Mouse (Mus musculus): ENCODE results near the gene Olfr1258. TPM values are rescaled to one million over a fixed set of nuclear protein-coding genes. Genes with fewer than 3 reads are reported as not detected.
"Not testable (repeated sequence)": the region's sequence is repeated elsewhere in the genome, so short reads cannot be mapped to it uniquely, and the experiment has no call there.

Gene Olfr1258
- not detected in 2 replicates for polyA plus RNA-seq (2016; fragmentation: Nextera tagmentation; extraction: Ambion mirVana)

DNA sequence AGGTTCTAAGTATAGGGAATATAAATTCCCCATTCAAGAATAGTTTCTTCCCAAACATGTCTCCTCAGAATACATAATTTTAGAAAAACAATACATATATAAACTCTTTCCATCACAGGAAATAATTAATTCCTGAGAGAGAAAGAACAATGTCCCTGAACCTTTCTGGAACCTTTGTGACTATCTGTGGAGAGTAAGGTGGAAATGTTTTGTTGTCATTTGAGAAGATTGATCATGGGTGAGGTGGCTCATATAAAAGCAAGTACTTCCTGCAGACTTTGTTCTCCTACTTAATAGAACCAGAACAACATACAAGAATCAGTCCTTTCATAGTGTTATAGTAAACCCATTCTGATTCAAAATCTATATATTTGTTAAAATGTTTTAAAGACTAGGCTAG is at the start of gene Olfr1258:
Olfr1258 (plus strand) TSS at position 301 of the 400 bp plus-strand sequence.
- H3K4me3 ChIP-seq, result no peak within 1 kb of the TSS
- no peaks in the 10 kb centered on the region for H3K4me1 ChIP-seq (replicated peaks)
- no peak for DNase-seq (ENCODE audit: low spot score)
- H3K36me3 ChIP-seq, result no peaks in the 10 kb centered on the region
- H3K9me3 ChIP-seq, result no peaks in the 10 kb centered on the region
- H3K27me3 ChIP-seq (ENCODE audit: insufficient read depth, poor library complexity, severe bottlenecking), result no peaks in the 10 kb centered on the region
- no peak within 1 kb of the TSS for H3K27ac ChIP-seq

DNA sequence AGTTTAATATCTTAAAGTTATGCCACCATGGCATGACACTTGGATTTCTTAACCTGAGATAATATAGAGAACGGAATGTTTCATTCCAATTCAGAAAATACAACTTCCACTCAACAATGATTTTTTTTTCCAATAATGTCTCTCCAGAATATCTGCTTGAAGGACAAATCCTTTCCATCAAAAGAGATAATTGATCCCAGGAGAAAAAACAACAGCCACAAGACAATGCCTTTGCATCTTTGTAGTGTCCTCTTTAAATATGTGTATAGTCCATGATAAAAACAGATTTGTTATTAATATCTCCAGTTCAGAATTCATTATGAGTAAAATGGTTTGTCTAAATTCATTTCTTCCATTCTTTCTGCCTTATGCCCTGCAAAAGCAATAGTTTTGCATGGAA is 49.0 kb upstream of the Olfr1258 start, which contains the start of gene Olfr1257:
Olfr1257 (plus strand) TSS at position 301 of the 400 bp plus-strand sequence.
- WGBS, result 94% methylated on average over 1 of the region's 1 CpGs
- no peaks in the 10 kb centered on the region for H3K27me3 ChIP-seq (ENCODE audit: insufficient read depth, poor library complexity, severe bottlenecking)
- no peaks in the 10 kb centered on the region for H3K36me3 ChIP-seq
- no peak for DNase-seq (ENCODE audit: low spot score)
- no peaks in the 10 kb centered on the region for H3K4me1 ChIP-seq (replicated peaks)
- H3K27ac ChIP-seq, result no peak within 1 kb of the TSS
- H3K4me3 ChIP-seq, result no peak within 1 kb of the TSS
- 0 out of 2 replicates have a peak, but pooled peaks cover 3% of the 10 kb centered on the region for H3K9me3 ChIP-seq

DNA sequence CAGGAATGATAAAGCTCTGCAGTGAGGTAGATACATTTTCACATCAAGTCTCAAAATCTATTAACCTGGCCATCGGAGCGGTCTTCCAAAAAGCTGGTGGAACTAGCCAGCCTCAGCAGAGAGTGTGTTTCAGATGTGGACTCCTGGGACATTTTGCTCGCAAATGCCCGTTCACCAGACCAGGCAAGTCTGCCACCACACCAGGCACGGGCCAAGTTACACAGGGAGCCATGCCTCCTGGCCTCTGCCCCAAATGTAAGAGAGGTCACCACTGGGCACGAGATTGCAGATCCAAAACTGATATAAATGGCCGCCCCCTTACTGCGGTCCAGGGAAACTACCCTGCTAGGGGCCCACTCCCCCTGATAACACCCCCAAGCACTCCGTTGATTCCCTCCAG is 14.5 kb upstream of the Olfr1258 start:
- H3K9me3 ChIP-seq; H3K36me3 ChIP-seq; H3K4me1 ChIP-seq (replicated peaks); H3K27ac ChIP-seq; H3K4me3 ChIP-seq; DNase-seq (ENCODE audit: low spot score); H3K27me3 ChIP-seq (ENCODE audit: insufficient read depth, poor library complexity, severe bottlenecking): not testable (repeated sequence)
- 93% methylated on average over 9 of the region's 9 CpGs for WGBS

DNA sequence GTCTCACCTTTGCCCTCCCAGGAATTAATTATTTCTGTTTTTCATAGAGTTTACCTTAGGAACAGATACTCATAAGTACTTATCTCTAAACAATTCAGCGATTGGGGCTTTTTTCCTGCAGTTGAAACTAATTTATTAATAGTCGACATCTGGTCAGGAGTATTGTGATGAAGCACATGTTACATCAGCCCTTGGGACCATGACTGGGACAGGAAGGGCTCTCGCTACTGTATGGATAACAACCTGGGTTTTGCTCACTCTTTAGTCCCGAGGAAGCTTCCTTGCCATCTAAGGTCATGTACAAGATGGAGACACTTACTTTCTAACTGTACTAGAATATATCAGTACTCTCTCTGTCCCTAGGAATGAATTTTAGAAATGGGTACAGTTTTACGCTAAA is 21.5 kb downstream of the Olfr1258 start, which contains the start of gene Olfr1259:
Olfr1259 (minus strand) TSS at position 101 of the 400 bp plus-strand sequence.
- no peaks in the 10 kb centered on the region for H3K4me1 ChIP-seq (replicated peaks)
- H3K27ac ChIP-seq, result no peak within 1 kb of the TSS
- 86% methylated on average over 5 of the region's 5 CpGs for WGBS
- H3K27me3 ChIP-seq (ENCODE audit: insufficient read depth, poor library complexity, severe bottlenecking), result no peaks in the 10 kb centered on the region
- H3K4me3 ChIP-seq, result no peak within 1 kb of the TSS
- no peaks in the 10 kb centered on the region for H3K9me3 ChIP-seq
- DNase-seq (ENCODE audit: low spot score), result no peak
- no peaks in the 10 kb centered on the region for H3K36me3 ChIP-seq

DNA sequence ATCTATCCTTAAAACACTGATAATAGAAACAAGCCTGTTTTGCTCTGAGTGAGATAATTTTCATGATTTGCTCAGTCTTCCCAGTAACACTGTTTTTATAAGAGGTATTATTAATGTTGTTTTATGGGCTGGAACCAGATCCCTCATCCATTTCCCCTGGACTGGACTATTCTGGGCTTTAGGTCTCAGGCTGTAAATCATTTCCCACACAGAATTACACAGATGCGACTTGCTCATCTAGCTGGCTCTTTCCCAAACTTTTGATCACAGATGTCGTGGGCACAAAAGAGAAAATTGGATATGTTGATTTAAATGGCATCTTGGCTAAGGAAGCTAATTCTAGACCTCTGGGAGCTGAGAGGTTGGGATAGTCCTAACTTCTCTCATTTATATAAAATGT is 47.1 kb downstream of the Olfr1258 start, which contains the start of gene Olfr1260:
Olfr1260 (plus strand) TSS at position 157 of the 400 bp plus-strand sequence.
- no peak for DNase-seq (ENCODE audit: low spot score)
- Histone ChIP-seq H3K36me3 (no peaks in the 10 kb centered on the region), H3K9me3 (no peaks in the 10 kb centered on the region), H3K4me1 (replicated peaks) (no peaks in the 10 kb centered on the region), H3K27me3 (ENCODE audit: insufficient read depth, poor library complexity, severe bottlenecking) (no peaks in the 10 kb centered on the region), H3K4me3 (no peak within 1 kb of the TSS), H3K27ac (no peak within 1 kb of the TSS)
- WGBS, result 80% methylated on average over 2 of the region's 2 CpGs

DNA sequence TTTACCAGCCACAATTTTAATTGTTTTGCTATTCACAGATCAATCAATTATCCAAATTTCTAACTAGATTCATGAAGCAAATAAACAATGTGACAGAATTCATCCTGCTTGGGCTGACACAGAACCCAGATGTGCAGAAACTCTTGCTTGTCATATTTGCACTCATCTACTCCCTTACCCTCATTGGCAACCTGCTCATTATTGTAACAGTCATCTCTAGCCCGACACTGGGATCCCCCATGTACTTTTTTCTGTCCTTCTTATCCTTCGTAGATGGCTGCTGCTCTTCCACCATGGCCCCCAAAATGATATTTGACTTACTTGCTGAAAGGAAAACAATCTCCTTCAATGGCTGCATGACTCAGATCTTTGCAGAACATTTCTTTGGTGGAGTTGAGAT is 50.6 kb downstream of the Olfr1258 start:
- DNase-seq (ENCODE audit: low spot score), result no peak
- Histone ChIP-seq H3K27ac (no peak overlapping the region), H3K9me3 (no peaks in the 10 kb centered on the region), H3K4me1 (replicated peaks) (no peaks in the 10 kb centered on the region), H3K4me3 (no peak overlapping the region), H3K36me3 (no peaks in the 10 kb centered on the region), H3K27me3 (ENCODE audit: insufficient read depth, poor library complexity, severe bottlenecking) (no peaks in the 10 kb centered on the region)
- WGBS, result 86% methylated on average over 2 of the region's 2 CpGs

Other genes with a start within 250 kb of the Olfr1258 start
- not detected in 2 replicates for gene Olfr1252, start 202.3 kb upstream of the Olfr1258 start, polyA plus RNA-seq (2016; fragmentation: Nextera tagmentation; extraction: Ambion mirVana)
- not detected in 2 replicates for gene Olfr1253, start 170.2 kb upstream of the Olfr1258 start, polyA plus RNA-seq (2016; fragmentation: Nextera tagmentation; extraction: Ambion mirVana)
- not detected in 2 replicates for gene Olfr1254, start 133.7 kb upstream of the Olfr1258 start, polyA plus RNA-seq (2016; fragmentation: Nextera tagmentation; extraction: Ambion mirVana)
- gene Olfr1255, start 115.3 kb upstream of the Olfr1258 start, polyA plus RNA-seq (2016; fragmentation: Nextera tagmentation; extraction: Ambion mirVana), result not detected in 2 replicates
- not detected in 2 replicates for gene Olfr1256, start 85.8 kb upstream of the Olfr1258 start, polyA plus RNA-seq (2016; fragmentation: Nextera tagmentation; extraction: Ambion mirVana)
- not detected in 2 replicates for gene Olfr48, start 79.1 kb upstream of the Olfr1258 start, polyA plus RNA-seq (2016; fragmentation: Nextera tagmentation; extraction: Ambion mirVana)
- gene Olfr1257, start 48.9 kb upstream of the Olfr1258 start, polyA plus RNA-seq (2016; fragmentation: Nextera tagmentation; extraction: Ambion mirVana), result not detected in 2 replicates
- not detected in 2 replicates for gene Olfr1259, start 21.4 kb downstream of the Olfr1258 start, polyA plus RNA-seq (2016; fragmentation: Nextera tagmentation; extraction: Ambion mirVana)
- not detected in 2 replicates for gene Olfr1260, start 47.0 kb downstream of the Olfr1258 start, polyA plus RNA-seq (2016; fragmentation: Nextera tagmentation; extraction: Ambion mirVana)
- gene Olfr1261, start 63.9 kb downstream of the Olfr1258 start, polyA plus RNA-seq (2016; fragmentation: Nextera tagmentation; extraction: Ambion mirVana), result not detected in 2 replicates
- not detected in 2 replicates for gene Olfr1262, start 72.8 kb downstream of the Olfr1258 start, polyA plus RNA-seq (2016; fragmentation: Nextera tagmentation; extraction: Ambion mirVana)
- not detected in 2 replicates for gene Olfr1263, start 84.8 kb downstream of the Olfr1258 start, polyA plus RNA-seq (2016; fragmentation: Nextera tagmentation; extraction: Ambion mirVana)
- not detected in 2 replicates for gene Olfr1264, start 98.3 kb downstream of the Olfr1258 start, polyA plus RNA-seq (2016; fragmentation: Nextera tagmentation; extraction: Ambion mirVana)
- gene Olfr1265, start 108.0 kb downstream of the Olfr1258 start, polyA plus RNA-seq (2016; fragmentation: Nextera tagmentation; extraction: Ambion mirVana), result not detected in 2 replicates
- not detected in 2 replicates for gene Olfr140, start 136.3 kb downstream of the Olfr1258 start, polyA plus RNA-seq (2016; fragmentation: Nextera tagmentation; extraction: Ambion mirVana)
- not detected in 2 replicates for gene Olfr1269, start 194.1 kb downstream of the Olfr1258 start, polyA plus RNA-seq (2016; fragmentation: Nextera tagmentation; extraction: Ambion mirVana)
- gene Olfr32, start 215.0 kb downstream of the Olfr1258 start, polyA plus RNA-seq (2016; fragmentation: Nextera tagmentation; extraction: Ambion mirVana), result not detected in 2 replicates
- gene Olfr1270, start 225.8 kb downstream of the Olfr1258 start, polyA plus RNA-seq (2016; fragmentation: Nextera tagmentation; extraction: Ambion mirVana), result not detected in 2 replicates